ENCODE assay signal across 8 mouse cellular contexts in genomic region chr1:119051938-119052551, GRCm38 (mm10). TPM values are rescaled to one million over a fixed set of nuclear protein-coding genes. Genes with fewer than 3 reads are reported as not detected.
DNase-seq lines count a peak whose midpoint lies in the region; ATAC-seq and TF ChIP-seq lines count a peak whose summit lies in the region.

No protein-coding gene starts in this region.

- H3K4me2 ChIP-seq in lung, embryonic 15.5 days: peak overlapping the region; percentile 89
- H3K4me2 ChIP-seq in intestine, postnatal 0 days (replicated peaks; ENCODE audit: low read depth): peak overlapping the region; percentile 77
- peak overlapping the region; percentile 96 for H3K4me2 ChIP-seq in neural tube, embryonic 13.5 days

- peak overlapping the region; percentile 53 for H3K9ac ChIP-seq in lung, embryonic 15.5 days
- H3K9ac ChIP-seq in intestine, postnatal 0 days (ENCODE audit: low read depth, low read length): peak overlapping the region; percentile 40; the same call in 1 of the 2 replicates
- peak overlapping the region; percentile 67 for H3K9ac ChIP-seq in neural tube, embryonic 13.5 days

- peaks cover 57% of the 10 kb centered on the region for H3K27me3 ChIP-seq in lung, embryonic 15.5 days
- peaks cover 53% of the 10 kb centered on the region for H3K27me3 ChIP-seq in intestine, postnatal 0 days (replicated peaks; ENCODE audit: control insufficient read depth, insufficient read depth, low read length)
- peaks cover 47% of the 10 kb centered on the region for H3K27me3 ChIP-seq in neural tube, embryonic 13.5 days

- DNase-seq in lung, postnatal 14 days: no peak
- DNase-seq in frontal cortex, postnatal 36 days (ENCODE audit: low spot score in 2 of 2): no peak
- DNase-seq in frontal cortex, postnatal 25 days (ENCODE audit: low spot score in 2 of 2): no peak
- DNase-seq in frontal cortex, adult 2 months (ENCODE audit: extremely low spot score in 1 of 2, low spot score in 1 of 2): no peak

- under 1% methylated on average over 21 of the region's 21 CpGs for WGBS in lung, embryonic 15.5 days
- 1% methylated on average over 21 of the region's 21 CpGs for WGBS in intestine, postnatal 0 days
- WGBS in neural tube, embryonic 13.5 days: under 1% methylated on average over 21 of the region's 21 CpGs

- peak; percentile 30; the same call in 1 of the 2 replicates for ATAC-seq in lung, embryonic 15.5 days (ENCODE audit: borderline replicate concordance, extremely low read depth, low FRiP score, low TSS enrichment)
- no peak for ATAC-seq in intestine, postnatal 0 days
- no peak for ATAC-seq in neural tube, embryonic 13.5 days (ENCODE audit: low read depth)

- no peaks in the 10 kb centered on the region for H3K36me3 ChIP-seq in lung, embryonic 15.5 days
- no peaks in the 10 kb centered on the region for H3K36me3 ChIP-seq in intestine, postnatal 0 days (ENCODE audit: control insufficient read depth, insufficient read depth)
- no peaks in the 10 kb centered on the region for H3K36me3 ChIP-seq in neural tube, embryonic 13.5 days

- peaks cover 72% of the 10 kb centered on the region for H3K4me1 ChIP-seq in lung, embryonic 15.5 days
- H3K4me1 ChIP-seq in embryonic fibroblast, embryonic 13.5 days (ENCODE audit: control insufficient read depth, insufficient read depth, low read length): peaks cover 15% of the 10 kb centered on the region
- H3K4me1 ChIP-seq in intestine, postnatal 0 days (replicated peaks; ENCODE audit: control insufficient read depth, insufficient read depth, low read length): no peaks in the 10 kb centered on the region
- peaks cover 72% of the 10 kb centered on the region for H3K4me1 ChIP-seq in neural tube, embryonic 13.5 days (replicated peaks)

- TF ChIP-seq CTCF in embryonic fibroblast, embryonic 13.5 days (IDR thresholded peaks at IDR 0.05; ENCODE audit: borderline replicate concordance, insufficient read depth, low read length): no peak
- no peak for TF ChIP-seq CTCF in intestine, postnatal 0 days (IDR thresholded peaks at IDR 0.05; ENCODE audit: low read depth)

- H3K9me3 ChIP-seq in lung, embryonic 15.5 days: no peaks in the 10 kb centered on the region
- no peaks in the 10 kb centered on the region for H3K9me3 ChIP-seq in intestine, postnatal 0 days (ENCODE audit: control insufficient read depth)
- no peaks in the 10 kb centered on the region for H3K9me3 ChIP-seq in neural tube, embryonic 13.5 days

- H3K4me3 ChIP-seq in lung, embryonic 15.5 days: peak overlapping the region; percentile 55
- peak overlapping the region; percentile 56 for H3K4me3 ChIP-seq in embryonic fibroblast, embryonic 13.5 days (ENCODE audit: insufficient read depth, low read length)
- H3K4me3 ChIP-seq in intestine, postnatal 0 days (ENCODE audit: low read depth, low read length): peak overlapping the region; percentile 53
- H3K4me3 ChIP-seq in neural tube, embryonic 13.5 days: peak overlapping the region; percentile 54

- peak; percentile 11; the same call in 1 of the 2 replicates for TF ChIP-seq POLR2A in embryonic fibroblast, embryonic 13.5 days (IDR thresholded peaks at IDR 0.05; ENCODE audit: low read depth, low read length)

- H3K27ac ChIP-seq in lung, embryonic 15.5 days: peak overlapping the region; percentile 91
- peak overlapping the region; percentile 62 for H3K27ac ChIP-seq in embryonic fibroblast, embryonic 13.5 days (ENCODE audit: insufficient read depth, low read length)
- peak overlapping the region; percentile 28; the same call in 1 of the 2 replicates for H3K27ac ChIP-seq in intestine, postnatal 0 days (ENCODE audit: low read depth, low read length)
- peak overlapping the region; percentile 65 for H3K27ac ChIP-seq in neural tube, embryonic 13.5 days (replicated peaks)

RNA-seq across cellular contexts. Expression of gene Gli2, which starts 1.4 kb away (rescaled TPM):
- 7.5 and 8.6 TPM in 2 replicates for polyA plus RNA-seq in lung, embryonic 15.5 days (2015; fragmentation: Nextera tagmentation; extraction: Ambion mirVana)
- polyA plus RNA-seq in embryonic fibroblast, embryonic 13.5 days (2011; ENCODE audit: insufficient read length, low read depth, missing spikeins): 8.9 and 13.6 TPM in 2 replicates
- polyA plus RNA-seq in intestine, postnatal 0 days (2015; fragmentation: Nextera tagmentation; extraction: Ambion mirVana): 2.1 and 3.8 TPM in 2 replicates
- polyA plus RNA-seq in neural tube, embryonic 13.5 days (2015; fragmentation: Nextera tagmentation; extraction: Ambion mirVana): 1.9 and 3.8 TPM in 2 replicates
- polyA plus RNA-seq in frontal cortex, adult 2 months (2012; rRNA removed): 1.6 and 2.2 TPM in 2 replicates

Comparison
In these comparisons a context has a peak if more than half of its experiments do, and no peak if none do; other contexts are left out.
1. H3K27ac ChIP-seq: peak in every context shown above with its lines; median percentile 91 in lung, embryonic 15.5 days; 65 in neural tube, embryonic 13.5 days; 62 in embryonic fibroblast, embryonic 13.5 days; 28 in intestine, postnatal 0 days.